Mouse (Mus musculus) hindbrain, embryonic 11.5 days (tissue): ENCODE results near the gene Paqr9. TPM values are rescaled to one million over a fixed set of nuclear protein-coding genes. Genes with fewer than 3 reads are reported as not detected.

Experiments
- ATAC-seq: fragments of 200-750 bp; cut with Nextera tagmentation; 2 replicates; pipeline ENCODE4 v1.8.0; 2017; ENCODE audit warnings: mild to moderate bottlenecking, moderate TSS enrichment, moderate library complexity; ENCODE audit not compliant: low FRiP score
- DNase-seq: peaks from one replicate; pipeline ENCODE4 v3.0.0-alpha.2; 2015; ENCODE audit warnings: low spot score
- H3K27ac ChIP-seq: fragments of 300-500 bp; sonication (generic); 2 replicates; pipeline ENCODE4 v1.5.1; 2014; ENCODE audit warnings: mild to moderate bottlenecking, low read depth, low read length
- H3K27me3 ChIP-seq: fragments of 300-500 bp; sonication (generic); 2 replicates; pipeline ENCODE4 v1.6.1; 2014; ENCODE audit warnings: mild to moderate bottlenecking, low read length, moderate library complexity, mixed read lengths; ENCODE audit not compliant: control insufficient read depth, insufficient read depth
- H3K36me3 ChIP-seq: fragments of 300-500 bp; sonication (generic); 2 replicates; pipeline ENCODE4 v1.6.1; 2014; ENCODE audit warnings: mild to moderate bottlenecking, low read length, moderate library complexity, mixed read lengths; ENCODE audit not compliant: control insufficient read depth, insufficient read depth
- H3K4me1 ChIP-seq: fragments of 300-500 bp; sonication (generic); replicated peaks from 2 replicates; pipeline ENCODE4 v1.6.1; 2014; ENCODE audit warnings: low read length, mixed read lengths; ENCODE audit not compliant: control insufficient read depth, insufficient read depth
- H3K4me2 ChIP-seq: fragments of 300-500 bp; sonication (generic); replicated peaks from 2 replicates; pipeline ENCODE4 v1.6.1; 2014; ENCODE audit warnings: mild to moderate bottlenecking, low read depth, low read length
- H3K4me3 ChIP-seq: fragments of 300-500 bp; sonication (generic); 2 replicates; pipeline ENCODE4 v1.5.1; 2014; ENCODE audit warnings: low read depth, low read length
- H3K9ac ChIP-seq: fragments of 300-500 bp; sonication (generic); 2 replicates; pipeline ENCODE4 v1.6.1; 2014; ENCODE audit warnings: low read depth, low read length
- H3K9me3 ChIP-seq: fragments of 300-500 bp; sonication (generic); 2 replicates; pipeline ENCODE4 v1.6.1; 2016; ENCODE audit warnings: low read length; ENCODE audit not compliant: control insufficient read depth
- WGBS: fragments of 180-500 bp; shearing (Covaris S2); extraction: QIAGEN DNeasy Blood & Tissue Kit; methylation state at CpG from one replicate; pipeline ENCODE4 v1.1.7; 2014; 5-methylcytosine and 5-hydroxymethylcytosine counted together
- polyA plus RNA-seq: library from polyadenylated mRNA; unstranded; fragments of >200 nt; fragmentation: Nextera tagmentation; extraction: Ambion mirVana; gene quantifications from 2 replicates; pipeline ENCODE4 v1.2.1, GENCODE M21; 2014

Paqr9 gene
- polyA plus RNA-seq, 1 experiment from 2014 or later, result 0.37 TPM

DNA sequence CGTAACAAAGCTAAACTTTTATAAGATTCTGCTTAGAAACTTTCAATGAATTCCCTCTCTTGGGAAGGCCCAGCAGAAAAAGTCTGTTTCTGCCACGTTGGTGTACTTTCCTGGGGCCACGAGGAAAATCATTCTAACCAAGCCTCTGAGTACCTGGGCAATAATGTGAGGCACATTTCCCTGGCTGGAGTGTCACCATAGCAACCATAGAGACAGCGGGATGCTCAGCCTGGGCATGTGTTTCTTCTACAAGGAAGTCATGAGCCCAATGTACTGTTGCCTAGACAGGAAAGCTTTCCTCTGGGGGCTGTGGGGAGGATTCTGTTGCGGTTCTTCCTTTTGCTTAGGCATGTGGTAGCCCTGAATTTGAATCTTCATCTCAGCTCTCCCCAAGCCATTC lies 7.5 kb downstream of the Paqr9 start:
- DNase-seq, result no peak

DNA sequence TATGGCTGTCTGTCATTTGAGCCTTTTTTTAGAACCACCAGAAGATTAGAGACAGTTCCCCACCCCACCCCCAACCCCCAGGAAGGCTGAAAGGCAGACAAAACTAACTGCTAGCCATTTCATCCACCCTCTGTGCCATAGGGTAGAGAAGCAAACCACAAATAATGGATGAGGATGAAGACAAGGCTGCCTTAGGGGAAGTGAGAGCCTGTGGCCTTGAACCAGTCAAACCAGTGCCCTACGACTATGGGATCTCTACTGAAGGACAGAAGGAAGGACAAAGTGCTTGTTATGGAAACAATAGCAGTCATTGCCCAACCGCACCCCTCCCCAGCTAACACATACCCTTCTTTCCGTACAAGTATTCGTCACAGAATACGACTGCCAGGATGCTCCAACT lies 9.8 kb downstream of the Paqr9 start:
- no peak overlapping the region for H3K4me3 ChIP-seq
- no peak overlapping the region for H3K4me2 ChIP-seq
- WGBS, result 92% methylated on average over 5 of the region's 5 CpGs
- no peaks in the 10 kb centered on the region for H3K27me3 ChIP-seq
- no peak overlapping the region for H3K9ac ChIP-seq
- no peak for ATAC-seq
- DNase-seq, result no peak
- H3K27ac ChIP-seq, result no peak overlapping the region
- no peaks in the 10 kb centered on the region for H3K9me3 ChIP-seq
- no peaks in the 10 kb centered on the region for H3K36me3 ChIP-seq
- no peaks in the 10 kb centered on the region for H3K4me1 ChIP-seq

More for the DNA sequence above, 7.5 kb downstream of the Paqr9 start:
- Histone ChIP-seq H3K4me2 (no peak overlapping the region), H3K27ac (no peak overlapping the region), H3K9me3 (no peaks in the 10 kb centered on the region), H3K9ac (no peak overlapping the region), H3K27me3 (peaks cover 5% of the 10 kb centered on the region; the same call in 1 of the 2 replicates), H3K4me1 (no peaks in the 10 kb centered on the region), H3K4me3 (no peak overlapping the region), H3K36me3 (no peaks in the 10 kb centered on the region)
- 69% methylated on average over 5 of the region's 5 CpGs for WGBS
- ATAC-seq, result no peak

DNA sequence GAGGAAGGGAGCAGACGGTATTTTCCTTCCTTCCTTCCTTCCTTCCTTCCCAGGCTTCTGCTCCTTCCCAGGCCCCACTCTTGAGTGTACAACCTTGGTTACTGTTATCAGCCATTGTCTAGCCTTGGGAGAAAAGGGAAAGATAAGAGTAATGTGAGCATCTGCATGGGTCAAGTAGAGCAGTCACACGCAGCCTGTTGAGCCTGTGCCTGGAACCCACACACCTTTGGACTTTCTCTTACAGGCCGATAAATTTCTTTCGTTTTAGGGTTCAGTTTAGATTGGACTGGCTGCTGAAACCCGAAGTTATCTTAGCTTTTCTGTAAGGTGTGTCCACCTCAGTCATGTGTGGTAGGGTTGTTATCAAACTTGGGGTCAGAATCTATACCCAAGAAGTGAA lies 10.5 kb downstream of the Paqr9 start:
- Histone ChIP-seq H3K4me3 (no peak overlapping the region), H3K4me1 (no peaks in the 10 kb centered on the region), H3K27ac (no peak overlapping the region), H3K27me3 (no peaks in the 10 kb centered on the region), H3K9ac (no peak overlapping the region), H3K36me3 (no peaks in the 10 kb centered on the region), H3K4me2 (no peak overlapping the region), H3K9me3 (no peaks in the 10 kb centered on the region)
- no peak for ATAC-seq
- WGBS, result 92% methylated on average over 5 of the region's 5 CpGs
- no peak for DNase-seq

DNA sequence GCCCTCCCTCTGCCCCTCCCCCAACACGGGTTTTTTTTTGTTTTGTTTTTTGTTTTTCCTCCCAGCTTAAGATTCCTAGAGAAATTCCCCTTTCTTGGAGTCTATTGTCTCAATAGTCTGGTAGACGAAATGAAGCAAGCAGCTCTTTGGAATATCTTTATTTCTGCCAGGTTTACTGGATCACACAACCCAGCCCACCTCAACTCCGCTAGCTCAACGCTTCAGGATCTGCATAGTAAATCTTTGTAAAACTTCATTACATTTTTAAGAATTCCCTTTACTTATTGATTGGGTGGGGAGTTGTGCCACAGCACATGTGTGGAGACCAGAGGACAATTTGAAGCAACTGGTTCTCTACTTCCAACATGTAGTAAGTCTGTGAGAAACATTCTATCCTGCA lies 11.1 kb downstream of the Paqr9 start:
- no peak for ATAC-seq
- Histone ChIP-seq H3K4me1 (no peaks in the 10 kb centered on the region), H3K9ac (no peak overlapping the region), H3K4me2 (no peak overlapping the region), H3K4me3 (no peak overlapping the region), H3K27ac (no peak overlapping the region), H3K27me3 (no peaks in the 10 kb centered on the region), H3K9me3 (no peaks in the 10 kb centered on the region), H3K36me3 (no peaks in the 10 kb centered on the region)
- WGBS, result 91% methylated on average over 4 of the region's 4 CpGs
- DNase-seq, result no peak

DNA sequence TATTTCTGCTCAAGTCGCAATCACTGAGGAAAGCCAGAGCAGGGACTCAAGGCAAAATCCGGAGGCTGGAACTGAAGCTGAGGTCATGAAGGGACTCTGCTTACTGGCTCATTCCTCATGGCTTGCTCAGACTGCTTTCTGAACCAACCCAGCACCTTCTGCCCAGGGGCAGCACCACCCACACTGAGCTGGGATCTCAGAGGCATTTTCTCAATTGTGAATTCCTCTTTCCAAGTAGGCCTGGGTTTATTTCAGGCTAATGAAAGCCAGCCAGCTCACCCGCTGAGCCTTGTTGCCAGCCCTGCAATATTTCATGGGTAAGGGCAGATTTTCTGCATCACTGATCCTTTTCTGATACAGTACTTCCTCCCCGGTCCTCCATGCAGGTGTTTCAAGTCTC lies 12.0 kb downstream of the Paqr9 start:
- 79% methylated on average over 4 of the region's 4 CpGs for WGBS
- Histone ChIP-seq H3K36me3 (no peaks in the 10 kb centered on the region), H3K27ac (no peak overlapping the region), H3K9ac (no peak overlapping the region), H3K4me3 (no peak overlapping the region), H3K27me3 (no peaks in the 10 kb centered on the region), H3K9me3 (no peaks in the 10 kb centered on the region), H3K4me1 (no peaks in the 10 kb centered on the region), H3K4me2 (no peak overlapping the region)
- no peak for ATAC-seq
- DNase-seq, result no peak

DNA sequence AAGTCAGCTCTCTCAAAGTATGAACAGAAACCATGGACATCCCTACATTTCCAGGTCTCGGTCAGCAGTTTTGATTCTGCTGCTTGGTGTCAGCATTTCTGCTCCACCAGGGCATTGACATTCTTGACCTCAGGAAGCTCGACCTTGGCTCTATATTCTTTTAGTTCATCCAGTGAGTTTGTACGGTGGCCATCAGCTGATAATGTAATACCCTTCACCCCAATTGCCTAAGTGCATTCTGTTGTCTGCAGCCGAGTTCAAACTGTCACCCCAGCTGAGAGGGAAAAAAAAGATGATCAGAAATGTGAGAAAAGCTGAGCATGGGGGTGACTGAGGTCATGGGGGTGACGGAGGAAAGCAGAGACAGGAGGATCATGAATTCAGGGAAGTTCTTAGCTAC lies 13.1 kb downstream of the Paqr9 start:
- 73% methylated on average over 5 of the region's 5 CpGs for WGBS
- Histone ChIP-seq H3K36me3 (no peaks in the 10 kb centered on the region), H3K4me1 (no peaks in the 10 kb centered on the region), H3K27me3 (no peaks in the 10 kb centered on the region), H3K4me3 (no peak overlapping the region), H3K4me2 (no peak overlapping the region), H3K9ac (no peak overlapping the region), H3K27ac (no peak overlapping the region), H3K9me3 (no peaks in the 10 kb centered on the region)
- DNase-seq, result no peak
- ATAC-seq, result no peak

DNA sequence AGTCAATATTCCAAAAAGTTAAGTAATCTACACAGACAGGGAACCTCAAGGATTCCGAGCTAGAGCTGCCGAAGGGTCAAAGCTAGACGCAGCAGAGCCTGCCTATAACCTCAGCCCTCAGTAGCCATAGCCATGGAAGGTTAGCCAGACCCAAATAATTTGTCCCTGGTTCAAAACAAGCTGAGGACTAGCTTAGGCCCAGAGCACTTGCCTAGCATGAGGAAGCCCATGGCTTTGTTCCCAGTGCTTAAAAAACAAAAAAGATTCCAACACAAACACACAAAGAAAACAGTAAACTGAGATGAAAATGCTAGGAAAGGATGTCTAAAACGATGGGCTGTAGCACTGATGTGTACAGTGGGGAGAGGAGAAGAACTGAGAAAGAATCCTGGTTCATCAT lies 14.7 kb downstream of the Paqr9 start:
- Histone ChIP-seq H3K36me3 (no peaks in the 10 kb centered on the region), H3K27ac (no peak overlapping the region), H3K27me3 (no peaks in the 10 kb centered on the region), H3K4me2 (no peak overlapping the region), H3K9ac (no peak overlapping the region), H3K4me3 (no peak overlapping the region), H3K4me1 (no peaks in the 10 kb centered on the region), H3K9me3 (no peaks in the 10 kb centered on the region)
- ATAC-seq (no peak), DNase-seq (no peak)
- WGBS, result 83% methylated on average over 4 of the region's 4 CpGs

DNA sequence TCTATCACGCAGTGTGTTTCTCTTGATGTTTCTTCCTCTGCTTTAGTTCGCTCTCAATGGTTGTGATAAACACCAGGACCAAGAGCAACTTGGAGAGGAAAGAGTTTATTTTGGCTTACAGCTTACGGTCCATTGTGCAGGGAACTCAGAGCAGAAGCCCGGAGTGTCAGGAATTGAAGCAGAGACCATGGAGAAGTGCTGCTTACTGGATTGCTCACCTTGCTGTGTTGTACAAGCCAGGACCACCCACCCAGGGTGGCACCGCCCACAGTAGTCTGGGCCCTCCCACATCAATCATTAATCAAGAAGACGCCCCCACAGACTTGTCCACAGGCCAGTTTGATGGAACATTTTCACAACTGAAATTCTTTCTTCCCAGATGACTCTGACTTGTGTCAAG lies 18.0 kb downstream of the Paqr9 start:
- 92% methylated on average over 6 of the region's 6 CpGs for WGBS
- H3K9me3 ChIP-seq, result no peaks in the 10 kb centered on the region
- H3K36me3 ChIP-seq, result no peaks in the 10 kb centered on the region
- no peak overlapping the region for H3K4me3 ChIP-seq
- H3K9ac ChIP-seq, result no peak overlapping the region
- no peak overlapping the region for H3K27ac ChIP-seq
- H3K4me1 ChIP-seq, result no peaks in the 10 kb centered on the region
- no peaks in the 10 kb centered on the region for H3K27me3 ChIP-seq
- no peak overlapping the region for H3K4me2 ChIP-seq
- DNase-seq (no peak), ATAC-seq (no peak)

DNA sequence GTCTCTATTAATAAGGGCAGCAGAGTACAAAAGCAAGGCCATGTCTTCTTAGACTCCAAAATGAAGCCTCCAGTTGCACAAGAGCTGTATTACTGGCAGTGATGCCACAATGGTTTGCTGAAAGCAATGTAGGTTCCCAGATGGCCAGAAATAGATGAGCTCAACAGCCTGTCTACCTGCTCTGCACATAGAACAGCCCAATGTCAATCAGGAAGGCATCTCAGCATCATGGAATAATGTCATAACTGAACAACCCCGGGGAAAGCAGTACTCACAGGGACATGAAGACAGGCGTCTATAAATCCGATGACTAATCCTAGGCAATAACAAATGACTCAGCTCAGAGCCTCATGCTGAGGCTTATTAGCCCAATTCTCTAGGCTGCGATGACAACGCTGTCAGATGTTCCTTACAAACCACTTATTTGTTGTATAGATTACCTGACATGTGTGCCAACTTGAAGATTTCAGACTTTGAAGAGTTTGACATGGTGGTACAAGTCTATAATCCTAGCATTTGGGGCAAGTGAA lies 19.0 kb downstream of the Paqr9 start:
- Histone ChIP-seq H3K27ac (no peak overlapping the region), H3K27me3 (no peaks in the 10 kb centered on the region), H3K4me1 (no peaks in the 10 kb centered on the region), H3K4me2 (no peak overlapping the region), H3K36me3 (no peaks in the 10 kb centered on the region), H3K9me3 (no peaks in the 10 kb centered on the region), H3K9ac (no peak overlapping the region), H3K4me3 (no peak overlapping the region)
- DNase-seq (no peak), ATAC-seq (no peak)
- 86% methylated on average over 5 of the region's 5 CpGs for WGBS
